Mouse (Mus musculus) frontal cortex, postnatal 14 days (tissue): ENCODE data around the gene Trim59.
A peak's percentile ranks its signal among the peaks of the same experiment; 100 is the strongest.
"Not testable (repeated sequence)": the region's sequence is repeated elsewhere in the genome, so short reads cannot be mapped to it uniquely, and the experiment has no call there.

ENCODE experiments used
- DNase-seq, 2 experiments: peaks; one replicate each; pipeline ENCODE4 v3.0.0; 2022; ENCODE audit warnings: low spot score in 2 of 2

The Trim59 gene

DNA sequence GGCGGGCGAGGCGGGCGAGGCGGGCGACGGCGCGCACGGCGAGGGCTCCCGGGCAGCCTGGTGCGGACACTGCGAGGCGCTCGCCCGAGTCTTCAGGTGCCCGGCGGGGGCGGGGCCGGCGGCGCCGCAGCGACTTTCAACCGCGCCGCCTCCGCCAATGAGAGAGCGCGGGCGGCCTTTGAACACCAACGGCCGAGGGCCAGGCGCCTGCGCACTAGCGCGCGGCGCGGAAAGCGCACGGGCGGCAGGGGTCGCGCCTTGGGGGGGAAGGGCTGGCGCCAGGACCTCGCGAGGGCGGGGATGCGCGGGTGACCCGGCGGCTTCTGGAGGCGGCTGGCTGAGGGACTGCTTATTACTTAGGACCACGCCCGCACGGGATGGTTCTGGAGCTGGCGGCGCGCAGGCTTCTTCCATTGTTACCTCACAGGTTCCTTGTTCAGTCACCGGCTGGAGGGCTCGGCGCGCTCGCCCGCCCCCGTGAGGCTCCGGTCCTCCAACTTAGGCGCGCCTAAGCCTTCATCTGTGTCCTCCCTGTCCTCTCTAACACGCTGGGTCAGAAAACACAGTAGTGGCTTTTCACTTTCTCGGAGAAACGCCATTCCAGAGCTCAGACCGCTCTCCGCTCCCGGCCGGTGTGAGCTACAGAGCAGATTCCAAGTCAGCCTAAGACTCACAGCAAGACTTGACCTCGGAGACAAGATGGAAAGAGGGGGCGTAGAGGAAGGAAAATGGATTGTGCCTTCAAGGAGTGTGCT, at the start of gene Trim59:
Trim59 (minus strand) TSS at position 111 of the 755 bp plus-strand sequence.
- DNase-seq = peak; percentile 74 to 79

DNA sequence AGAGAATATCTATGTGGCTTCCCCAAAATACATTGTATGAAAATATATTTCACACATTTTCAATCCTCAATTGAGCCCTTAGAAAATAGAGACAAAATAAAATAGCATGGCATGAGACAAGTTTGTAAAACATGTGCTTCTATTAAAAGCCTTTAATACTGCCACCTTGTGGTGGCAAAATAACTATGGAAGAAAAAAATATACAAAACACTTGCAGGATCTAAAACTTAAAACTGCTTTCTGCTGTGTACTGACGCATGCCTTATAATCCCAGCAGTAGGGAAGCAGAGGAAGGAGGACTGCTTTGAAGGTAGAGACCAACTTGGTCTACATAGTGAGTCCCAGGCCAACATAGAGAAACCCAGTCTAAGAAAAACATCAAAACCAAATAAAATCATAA, 19.4 kb upstream of the Trim59 start:
- no peak for DNase-seq

DNA sequence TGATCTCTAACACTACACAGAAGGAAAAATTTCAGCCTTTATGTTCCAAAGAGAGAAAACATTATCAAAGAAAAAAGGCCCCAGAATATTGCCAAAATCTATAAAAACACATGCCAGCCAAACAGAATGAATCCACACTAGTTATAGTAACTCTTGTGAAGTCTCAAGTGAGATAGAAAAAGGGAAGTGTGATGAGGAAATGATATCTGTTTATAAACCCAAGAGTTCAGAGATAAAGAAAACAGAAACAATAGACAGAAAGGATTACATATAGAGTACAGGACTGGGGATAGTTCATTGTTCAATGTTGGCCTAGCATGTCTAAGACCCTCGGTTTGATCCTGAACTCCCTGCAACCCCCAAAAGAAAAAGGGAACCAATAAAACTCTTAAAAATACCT, 18.2 kb upstream of the Trim59 start:
- DNase-seq = no peak

DNA sequence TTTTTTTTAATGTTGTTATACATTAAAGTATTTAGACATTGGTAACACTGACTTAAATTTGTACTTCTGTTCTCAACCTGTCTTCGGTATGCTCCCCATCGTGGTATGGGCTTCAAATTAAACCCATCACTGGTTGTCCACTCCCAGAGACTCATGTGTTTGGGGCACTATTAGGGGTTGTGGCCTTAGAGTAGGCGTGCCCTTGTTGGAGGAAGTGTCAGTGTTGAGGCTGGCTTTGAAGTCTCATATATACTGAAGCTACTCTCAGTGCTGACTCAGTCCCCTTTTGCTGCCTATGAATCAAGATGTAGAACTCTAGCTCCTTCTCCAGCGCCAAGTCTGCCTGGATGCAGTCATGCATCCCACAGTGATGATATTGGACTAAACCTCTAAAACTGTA, 16.1 kb upstream of the Trim59 start:
- DNase-seq = no peak

DNA sequence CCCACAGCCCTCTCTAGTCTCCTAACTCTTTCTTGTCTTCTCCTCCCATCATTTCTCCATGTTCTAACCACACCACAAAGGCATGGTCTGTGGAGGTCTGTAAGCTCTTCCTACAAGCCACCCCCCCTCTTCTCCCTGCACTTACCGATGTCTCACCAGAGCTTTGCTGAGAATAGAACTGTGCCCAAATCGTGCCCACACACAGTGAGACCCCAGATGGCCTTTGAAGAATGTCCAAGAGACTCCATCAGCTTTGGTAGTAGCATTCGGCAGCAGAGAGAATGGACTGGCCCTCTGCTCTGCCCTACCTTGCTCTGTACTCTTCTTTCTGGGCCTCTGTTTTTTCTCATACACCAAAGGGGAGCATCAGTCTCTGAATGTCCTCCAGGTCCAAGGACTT, 11.3 kb upstream of the Trim59 start:
- no peak for DNase-seq

DNA sequence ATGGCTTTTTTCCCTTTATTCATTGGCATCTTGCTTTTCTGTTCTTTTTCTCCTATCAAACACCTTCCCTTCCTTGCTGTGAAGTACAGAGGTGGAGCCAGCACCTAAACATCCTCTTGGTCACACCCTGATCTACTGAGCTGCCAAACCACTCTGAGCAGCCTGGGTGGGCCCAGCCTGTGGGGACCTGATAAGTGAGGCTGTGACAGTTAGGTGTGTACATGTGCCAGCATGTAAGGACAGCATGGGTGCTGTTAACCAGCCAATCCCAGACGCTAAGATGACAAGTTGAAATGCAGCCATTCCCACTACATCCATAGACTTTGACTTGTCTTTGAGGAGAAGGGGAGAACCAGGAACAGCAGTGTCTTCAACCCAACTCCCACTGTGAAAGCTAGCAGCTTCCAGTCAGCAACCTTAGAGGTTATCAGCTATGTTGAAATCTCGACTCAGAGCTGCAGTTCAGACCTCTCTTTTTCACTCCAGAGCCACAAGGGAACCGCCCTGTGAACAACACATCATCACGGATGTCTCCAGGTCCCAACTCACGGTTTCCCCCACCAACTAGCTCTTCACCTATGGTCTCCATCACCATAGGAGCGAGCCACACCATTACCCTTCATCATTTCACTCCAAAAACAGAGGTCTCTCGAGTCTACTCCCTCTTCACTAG, 10.3 kb upstream of the Trim59 start:
- DNase-seq = no peak

DNA sequence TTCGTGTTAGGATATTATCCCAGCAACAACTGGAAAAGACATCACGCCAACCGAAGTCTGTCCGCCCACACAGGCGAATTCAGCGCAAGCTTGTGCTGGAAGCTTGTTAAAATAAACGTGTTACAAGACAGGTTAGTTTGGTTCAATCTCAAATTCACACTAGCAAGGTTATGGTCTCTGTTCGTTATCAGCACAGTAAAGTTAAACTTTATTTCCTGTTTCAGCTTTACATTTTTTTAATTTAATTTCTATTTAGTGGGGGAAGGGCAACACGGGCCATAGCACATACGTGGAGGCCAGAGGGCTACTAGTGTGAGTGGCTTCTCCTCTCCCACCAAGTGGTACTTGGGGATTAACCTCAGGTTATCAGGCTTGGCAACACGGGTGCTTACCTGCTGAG, 7.3 kb upstream of the Trim59 start:
- no peak for DNase-seq

DNA sequence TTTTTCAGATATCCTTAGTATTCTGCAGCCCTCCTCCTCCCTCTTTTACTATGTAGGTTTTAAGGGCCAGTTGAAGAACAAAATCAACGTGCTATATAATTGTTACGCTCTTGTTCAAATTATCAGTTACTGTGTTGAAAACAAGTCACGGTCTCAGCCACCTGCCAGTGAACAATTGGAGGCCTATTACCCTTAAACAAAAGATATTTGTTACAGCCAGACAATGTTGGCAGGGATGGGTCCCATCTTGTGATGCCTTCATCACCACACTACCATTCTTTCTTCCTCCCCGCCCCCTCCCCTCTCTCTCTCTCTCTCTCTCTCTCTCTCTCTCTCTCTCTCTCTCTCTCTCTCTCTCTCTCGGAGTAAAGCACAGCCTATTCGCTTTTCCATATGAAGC, 4.5 kb upstream of the Trim59 start:
- no peak for DNase-seq

DNA sequence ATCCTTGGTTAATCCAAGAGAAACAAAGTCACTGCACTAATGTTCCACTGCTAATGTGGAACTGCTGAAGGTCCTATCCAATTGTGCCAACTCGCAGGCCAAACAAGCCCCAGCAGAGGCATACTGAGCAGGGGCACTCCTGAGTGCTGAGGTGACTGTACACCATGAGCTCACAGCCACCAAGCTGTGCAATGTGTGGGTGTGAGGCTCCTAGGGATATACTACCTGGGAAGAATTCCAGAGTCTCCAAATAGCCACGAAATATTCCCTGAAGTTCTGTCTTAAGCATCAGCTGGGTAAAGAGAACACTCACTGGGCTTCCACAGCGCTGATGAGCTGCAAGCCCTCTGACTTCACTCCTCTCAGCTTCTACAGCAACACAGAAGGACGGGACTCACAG, 3.1 kb upstream of the Trim59 start:
- no peak for DNase-seq

DNA sequence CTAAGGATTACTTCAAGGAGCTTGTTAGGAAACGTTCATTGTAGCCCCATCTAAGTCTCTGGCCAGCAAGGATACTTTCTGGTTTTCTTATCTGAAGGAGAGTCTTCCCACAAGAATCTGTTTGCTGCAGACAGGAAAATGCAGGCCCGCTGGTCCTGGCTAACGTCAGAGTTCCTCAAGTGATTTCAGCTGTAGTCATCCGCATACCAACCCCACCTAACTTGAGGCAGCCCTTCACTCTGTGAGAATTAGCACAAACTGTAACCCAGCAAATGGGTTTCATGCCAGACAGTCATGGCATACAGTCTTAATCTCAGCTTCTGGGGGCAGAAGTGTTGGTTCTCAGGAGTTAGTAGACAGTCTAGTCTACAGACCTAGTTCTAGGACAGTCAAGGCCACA, 2.0 kb upstream of the Trim59 start:
- DNase-seq = no peak

DNA sequence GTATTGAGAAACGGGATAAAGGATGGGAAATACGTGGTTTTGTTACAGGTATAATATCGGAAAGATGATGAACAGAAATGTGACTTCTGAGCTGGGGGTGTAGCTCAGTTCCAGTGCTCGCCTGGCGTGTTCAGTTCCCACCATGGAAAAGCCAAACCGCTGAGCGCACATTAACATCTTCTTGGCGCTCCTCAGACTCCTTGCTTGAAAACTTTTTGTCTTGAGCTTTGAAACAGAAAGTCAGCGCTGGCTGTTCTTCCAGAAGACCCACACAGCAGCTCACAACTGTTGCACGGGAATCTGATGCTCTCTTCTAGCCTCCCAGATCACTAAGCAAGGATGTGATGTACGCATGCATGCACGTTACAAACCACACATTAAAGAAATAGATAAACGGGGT, 1.2 kb upstream of the Trim59 start:
- no peak for DNase-seq

DNA sequence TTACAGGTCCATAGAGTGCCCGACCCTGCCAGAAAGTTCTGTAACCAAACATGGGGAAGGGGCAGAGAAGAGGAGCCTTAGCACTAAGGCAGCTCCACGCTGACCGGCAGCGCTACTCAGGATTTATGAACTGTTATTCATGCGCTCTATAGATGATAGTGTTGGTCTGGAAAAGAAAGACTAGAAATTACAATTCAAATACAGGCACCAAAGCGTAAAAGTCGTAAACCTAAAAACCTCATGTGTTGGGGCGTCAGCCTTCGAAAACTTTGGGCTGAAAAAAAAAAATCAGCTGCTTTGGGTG, 797 bp upstream of the Trim59 start:
- DNase-seq = no peak

DNA sequence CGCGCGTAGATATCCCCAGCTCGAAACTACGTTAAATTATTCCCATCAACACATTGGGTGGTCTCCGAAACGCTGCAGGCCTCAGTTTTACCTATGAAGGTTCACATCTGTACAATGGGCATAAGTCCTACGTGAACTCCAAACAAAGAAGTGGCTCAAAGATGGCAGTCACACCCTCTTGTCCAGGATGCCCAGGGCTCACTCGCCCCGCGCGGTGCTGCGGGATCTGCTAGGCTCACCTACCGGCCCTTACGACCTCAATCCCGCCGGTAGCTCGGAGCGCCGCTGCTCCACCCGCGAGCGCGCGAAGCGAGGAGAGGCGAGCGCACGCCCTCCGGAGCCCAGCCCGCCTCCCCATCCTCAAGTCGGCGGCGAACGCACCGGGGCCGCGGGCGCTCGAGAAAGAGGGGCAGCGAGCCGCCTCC, 376 bp downstream of the Trim59 start:
- no peak for DNase-seq

DNA sequence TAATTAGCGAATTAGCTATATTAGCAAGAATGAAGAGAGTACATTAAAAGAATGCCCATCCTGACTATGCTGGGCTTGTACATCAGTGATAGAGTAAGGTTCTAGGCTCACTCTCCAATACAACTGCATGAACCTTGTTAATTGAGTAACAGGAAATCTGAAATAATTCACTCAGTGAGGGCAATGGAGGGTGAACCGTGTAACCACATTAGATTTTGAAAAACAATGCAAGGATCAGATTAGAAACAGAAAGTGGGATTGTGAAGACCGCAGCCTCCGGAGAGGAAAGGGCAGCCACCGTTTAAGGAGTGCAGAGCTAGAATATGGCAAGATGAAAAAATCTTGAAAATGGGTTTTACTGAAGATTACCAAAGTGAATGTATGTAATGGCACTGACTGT, 3.3 kb downstream of the Trim59 start:
- DNase-seq = no peak

DNA sequence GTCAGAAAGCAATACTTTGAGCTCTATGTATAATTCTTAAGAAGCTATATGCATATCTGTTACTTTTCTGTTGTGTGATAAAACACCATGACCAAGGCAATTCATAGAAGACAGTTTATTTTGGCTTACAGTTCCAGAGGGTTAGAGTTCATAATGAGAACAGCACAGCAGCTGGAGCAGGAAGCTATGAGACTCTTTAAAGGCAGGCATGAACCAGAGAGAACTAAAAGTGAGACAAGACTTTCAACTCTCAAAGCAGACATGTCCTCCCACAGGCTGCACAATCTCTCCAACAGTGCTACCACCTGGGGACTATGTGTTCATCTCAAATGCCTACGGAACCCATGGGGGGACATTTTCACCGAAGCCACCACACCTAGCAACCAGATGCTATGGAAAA, 4.5 kb downstream of the Trim59 start:
- DNase-seq = no peak

DNA sequence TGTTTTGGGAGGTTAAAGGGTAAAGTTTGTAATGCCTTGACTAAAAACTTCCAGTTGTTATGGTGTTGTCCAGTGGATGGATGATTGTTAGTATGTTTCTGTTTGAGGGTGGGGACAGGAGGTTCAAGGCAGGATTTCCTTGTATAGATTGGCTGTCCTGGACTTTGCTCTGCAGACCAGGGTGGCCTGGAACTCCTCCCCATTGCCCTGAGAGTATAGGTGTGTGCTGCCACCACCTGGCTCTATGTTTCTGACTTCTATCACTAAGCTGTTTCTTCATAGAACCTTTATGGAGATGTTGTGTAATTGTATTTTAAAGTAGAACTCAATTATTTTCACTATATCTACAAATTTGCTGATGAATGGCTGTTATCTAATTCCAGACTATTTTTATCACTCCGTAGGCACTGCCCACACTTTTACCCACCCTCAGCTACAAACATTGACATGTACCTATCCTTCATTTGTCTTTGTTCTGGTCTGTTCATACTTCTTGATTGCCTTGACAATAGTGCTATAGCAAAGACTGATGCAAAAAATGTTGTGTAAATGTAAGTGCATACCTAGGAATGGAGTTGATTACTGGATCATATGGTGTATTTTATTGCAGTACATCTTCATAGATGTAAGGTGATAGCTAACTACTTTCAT, 18.3 kb downstream of the Trim59 start:
- DNase-seq = no peak

DNA sequence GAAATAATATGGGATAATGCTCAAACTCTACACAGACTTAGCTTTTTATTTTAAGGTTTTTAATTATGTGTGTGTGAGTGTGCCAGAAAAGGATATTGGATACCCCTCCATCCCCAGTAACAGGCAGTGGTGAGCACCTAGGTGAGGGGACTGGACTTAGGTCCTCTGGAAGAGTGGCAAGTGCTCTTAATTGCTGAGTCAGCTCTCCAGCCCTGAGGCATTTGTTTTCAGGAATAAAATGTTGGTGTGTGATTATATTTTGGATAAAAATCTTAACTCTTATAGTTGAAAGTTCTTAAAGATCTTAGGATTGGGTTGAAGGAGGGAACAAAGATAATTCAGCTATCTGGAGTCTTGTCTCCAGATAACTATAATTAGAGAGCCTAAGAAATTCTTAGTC, 23.8 kb downstream of the Trim59 start:
- no peak for DNase-seq

DNA sequence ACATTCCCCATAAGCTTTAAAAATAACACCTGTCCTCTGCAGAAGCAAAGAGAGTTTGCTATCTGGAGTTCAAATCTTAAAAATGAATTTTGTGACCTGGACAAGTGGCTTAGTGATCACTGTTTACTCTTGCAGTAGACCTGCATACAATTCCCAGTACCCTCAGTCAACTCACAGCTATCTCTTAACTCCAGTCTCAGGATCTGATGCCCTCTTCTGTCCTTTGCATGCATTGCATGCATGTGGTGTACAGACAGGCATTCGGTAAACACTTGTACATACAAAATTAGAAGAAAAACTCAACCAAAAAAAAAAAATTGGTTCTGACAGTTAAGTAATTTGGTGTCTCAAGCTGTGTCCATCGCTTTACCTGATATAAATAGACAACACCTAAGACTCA, 24.3 kb downstream of the Trim59 start:
- DNase-seq = no peak

DNA sequence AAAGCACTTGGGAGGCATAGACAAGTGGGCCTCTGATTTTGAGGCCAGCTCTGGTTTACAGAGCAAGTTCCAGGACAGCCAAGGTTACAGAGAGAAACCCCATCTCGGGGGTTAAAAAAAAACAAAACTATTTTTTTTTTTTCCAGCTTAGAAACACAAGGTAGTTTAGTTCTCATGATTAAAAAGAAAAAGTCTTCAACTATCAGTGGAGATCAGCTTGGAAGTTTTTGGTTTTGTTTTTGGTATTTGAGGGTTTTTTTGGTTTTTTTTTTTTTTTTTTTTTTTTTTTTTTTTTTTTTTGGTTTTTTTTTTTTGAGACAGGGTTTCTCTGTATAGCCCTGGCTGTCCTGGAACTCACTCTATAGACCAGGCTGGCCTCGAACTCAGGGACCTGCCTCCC, 25.9 kb downstream of the Trim59 start:
- not testable (repeated sequence) for DNase-seq

DNA sequence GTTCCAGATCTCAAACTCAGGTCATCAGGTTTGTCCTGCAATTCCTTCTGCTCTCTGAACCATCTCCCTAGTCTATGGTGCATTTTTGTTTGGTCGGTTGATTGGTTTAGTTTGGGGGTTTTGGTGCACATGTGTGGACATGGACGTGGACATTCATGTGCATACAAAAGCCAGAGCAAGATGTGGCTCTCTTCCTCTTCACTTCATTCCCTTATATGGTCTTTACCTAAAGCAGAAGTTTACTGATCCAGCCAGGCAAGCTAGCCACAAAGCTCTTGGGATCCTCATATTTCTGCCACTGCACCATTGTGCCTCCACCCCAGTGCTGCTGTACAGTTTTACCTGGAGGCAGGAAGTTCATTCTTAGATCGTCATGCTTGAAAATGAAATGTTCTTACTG, 27.4 kb downstream of the Trim59 start:
- DNase-seq = no peak

DNA sequence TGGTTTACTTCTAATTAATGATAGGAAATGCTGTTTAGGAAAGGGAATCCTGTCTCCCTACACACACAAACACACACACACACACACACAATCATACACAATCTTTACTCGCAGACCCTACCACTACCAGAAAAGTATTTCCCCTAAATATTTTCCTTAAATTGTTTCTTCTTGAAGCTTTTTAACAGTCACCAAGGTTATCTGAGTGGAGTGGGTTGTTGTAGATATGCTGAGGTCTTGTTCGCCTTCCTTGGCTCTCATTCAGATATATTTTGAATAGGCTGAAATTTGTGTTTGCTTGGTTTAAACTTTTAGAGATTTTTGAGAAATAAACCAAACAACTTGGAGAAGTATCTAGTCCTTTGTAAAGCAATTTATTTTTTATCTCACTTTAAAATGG, 35.7 kb downstream of the Trim59 start:
- DNase-seq = no peak

DNA sequence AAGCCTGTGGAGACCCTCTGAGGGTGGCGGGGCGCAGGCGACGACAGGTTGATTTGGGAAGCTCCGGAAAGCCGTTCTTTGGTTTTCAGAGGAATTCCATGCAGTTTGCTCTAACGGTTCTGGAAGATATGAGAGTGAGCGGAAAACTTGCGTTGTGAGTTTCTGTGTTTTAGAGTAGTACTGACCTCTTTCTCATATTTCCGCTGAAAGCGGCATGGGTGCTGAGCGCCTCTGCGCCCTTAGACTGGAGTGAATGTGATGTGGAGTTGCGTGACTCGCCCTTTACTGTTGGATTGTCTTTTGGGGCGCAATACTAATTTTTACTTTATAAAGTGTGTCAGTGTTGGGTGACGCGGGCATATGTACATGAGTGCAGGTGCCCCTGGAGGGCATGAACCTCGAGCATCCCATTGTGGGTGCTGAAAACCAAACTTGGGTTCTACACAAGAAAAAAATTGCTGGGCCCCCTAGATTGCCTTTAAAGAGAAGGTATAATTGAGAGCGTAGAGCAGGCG, 38.3 kb downstream of the Trim59 start:
- no peak for DNase-seq
